Mouse (Mus musculus): ENCODE measurements around the gene Grk3.

The Grk3 gene

DNA sequence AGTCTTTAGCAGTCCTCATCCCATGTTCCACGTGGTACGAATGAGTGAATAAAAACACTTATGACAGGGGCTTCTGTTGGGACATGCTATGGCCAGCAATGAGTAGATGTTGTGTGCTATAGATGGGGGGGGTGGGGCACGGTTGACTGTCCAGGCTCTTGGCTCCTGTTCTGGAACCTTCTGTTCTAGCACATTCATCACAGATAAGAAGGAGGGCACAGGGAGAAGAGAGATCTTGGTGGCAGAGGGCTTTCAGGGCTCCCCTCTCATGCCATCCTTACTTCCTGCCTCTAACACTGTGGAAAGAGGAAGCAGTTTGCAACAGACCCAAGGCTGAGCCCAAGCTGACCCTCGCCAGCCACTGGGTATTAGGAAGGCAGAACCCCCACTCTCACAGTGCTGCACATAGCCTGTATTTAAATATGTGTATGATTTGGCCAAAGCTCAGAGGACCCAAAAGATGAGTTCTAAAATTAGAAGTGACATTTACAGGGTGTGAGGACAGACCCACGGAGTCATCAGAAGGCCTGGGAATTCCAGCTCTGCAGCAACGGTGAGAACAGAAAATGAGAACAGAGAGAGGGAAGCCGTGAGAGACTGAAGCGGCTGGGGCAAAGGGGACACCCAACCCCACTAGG is 6.3 kb downstream of the Grk3 start:
- DNase-seq (ENCODE audit: low spot score) = no peak

DNA sequence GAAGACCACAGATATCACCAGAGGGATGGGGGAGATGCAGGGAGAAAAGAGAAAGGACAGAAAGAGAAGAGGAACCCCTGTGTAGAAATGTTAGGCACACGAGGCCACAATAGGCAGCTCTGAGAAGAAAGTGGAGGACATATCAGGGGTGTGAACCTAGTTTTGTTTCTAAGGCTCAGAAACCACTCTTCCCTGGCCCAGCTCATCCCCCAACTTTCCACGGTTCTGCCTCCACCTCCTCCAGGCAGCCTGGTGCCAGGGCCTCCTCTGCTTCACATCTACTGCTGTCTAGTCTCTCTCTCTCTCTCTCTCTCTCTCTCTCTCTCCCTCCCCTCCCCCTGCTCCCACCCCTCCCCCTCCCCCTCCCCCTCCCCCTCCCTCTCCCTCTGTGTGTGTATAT is 7.1 kb downstream of the Grk3 start:
- no peak for DNase-seq (ENCODE audit: low spot score)

DNA sequence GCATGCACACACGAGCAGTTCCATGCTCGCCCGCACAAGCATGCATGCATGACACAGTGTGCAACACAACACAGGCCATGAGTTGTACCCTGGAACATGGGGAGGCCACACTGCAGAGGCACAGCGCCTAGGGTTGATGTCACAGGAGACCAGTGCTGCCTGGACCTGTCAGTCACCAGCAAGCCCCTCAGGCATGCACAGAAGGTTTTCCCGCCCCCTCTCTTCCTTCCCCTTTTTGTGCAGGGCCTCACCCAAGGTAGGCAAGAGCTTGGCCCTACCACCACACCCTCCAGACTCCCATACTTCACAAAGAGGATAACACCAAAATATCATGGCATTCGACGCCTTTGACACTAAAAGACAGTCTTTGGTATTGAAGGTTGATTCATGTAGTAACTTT is 8.6 kb downstream of the Grk3 start:
- no peak for DNase-seq (ENCODE audit: low spot score)

DNA sequence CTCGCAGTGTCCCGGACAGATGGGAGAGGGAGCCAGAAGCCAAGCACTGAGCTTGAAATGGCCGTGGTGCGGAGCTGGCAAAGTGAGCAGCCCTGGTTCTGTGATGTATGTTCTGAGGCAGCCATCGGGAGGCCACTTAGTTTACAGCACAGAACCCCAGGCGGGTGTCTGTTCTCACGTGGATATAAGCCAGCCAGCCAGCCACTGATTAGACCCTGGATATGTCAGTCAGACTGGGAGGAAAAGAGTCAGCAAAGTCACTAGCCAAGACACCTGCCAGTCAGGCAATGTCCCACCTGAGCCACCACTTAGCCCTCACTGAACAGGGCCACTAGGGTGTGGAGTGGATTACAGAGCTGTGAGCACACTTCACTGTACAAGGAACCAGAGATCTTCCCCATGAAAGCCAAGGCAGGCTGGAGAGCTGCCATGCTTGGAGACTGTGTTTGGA is 9.6 kb downstream of the Grk3 start:
- no peak for DNase-seq (ENCODE audit: low spot score)

DNA sequence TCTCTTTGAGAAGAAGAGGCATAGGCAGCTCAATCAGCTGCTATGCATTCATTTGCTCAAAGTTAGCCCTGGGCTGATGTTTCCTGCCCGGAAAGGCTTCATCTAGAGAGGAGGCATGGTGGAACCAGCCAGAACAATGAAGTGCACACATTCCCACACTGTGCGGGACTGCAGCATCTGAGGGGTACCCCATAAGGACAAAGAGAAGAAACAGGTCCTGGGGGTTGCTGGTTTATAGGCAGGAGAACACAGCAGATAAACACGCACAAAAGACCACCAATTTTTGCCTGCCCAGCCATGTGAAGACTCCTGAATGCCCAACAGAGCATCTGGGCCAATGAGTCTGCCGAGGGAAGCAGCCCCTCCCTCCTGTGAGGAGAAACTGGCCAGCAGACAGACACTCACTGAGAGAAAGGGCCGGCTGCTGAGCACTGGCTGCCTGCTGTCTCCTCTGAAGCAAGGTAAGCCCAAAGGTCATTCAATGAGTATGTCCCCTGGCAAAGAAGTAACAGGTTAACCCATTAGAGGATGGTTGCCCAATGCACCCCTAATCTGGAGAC is 12.7 kb downstream of the Grk3 start:
- no peak for DNase-seq (ENCODE audit: low spot score)

DNA sequence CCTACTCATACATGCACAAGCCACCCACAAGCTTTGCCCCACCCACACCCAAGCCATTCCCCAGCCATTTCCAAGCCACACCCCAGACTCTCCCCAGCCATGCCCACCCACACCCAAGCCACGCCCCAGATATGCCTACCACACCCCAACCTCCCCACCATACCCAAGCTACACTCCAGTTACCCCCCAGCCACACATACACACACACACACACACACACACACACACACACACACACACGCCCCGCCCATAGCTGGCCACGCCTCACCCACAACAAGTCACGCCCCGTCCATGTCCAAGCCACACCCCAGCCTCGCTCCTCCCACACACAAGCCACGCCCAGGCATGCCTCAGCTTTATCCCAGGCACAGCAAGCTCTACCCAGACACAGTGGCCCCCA is 16.4 kb downstream of the Grk3 start:
- no peak for DNase-seq (ENCODE audit: low spot score)

DNA sequence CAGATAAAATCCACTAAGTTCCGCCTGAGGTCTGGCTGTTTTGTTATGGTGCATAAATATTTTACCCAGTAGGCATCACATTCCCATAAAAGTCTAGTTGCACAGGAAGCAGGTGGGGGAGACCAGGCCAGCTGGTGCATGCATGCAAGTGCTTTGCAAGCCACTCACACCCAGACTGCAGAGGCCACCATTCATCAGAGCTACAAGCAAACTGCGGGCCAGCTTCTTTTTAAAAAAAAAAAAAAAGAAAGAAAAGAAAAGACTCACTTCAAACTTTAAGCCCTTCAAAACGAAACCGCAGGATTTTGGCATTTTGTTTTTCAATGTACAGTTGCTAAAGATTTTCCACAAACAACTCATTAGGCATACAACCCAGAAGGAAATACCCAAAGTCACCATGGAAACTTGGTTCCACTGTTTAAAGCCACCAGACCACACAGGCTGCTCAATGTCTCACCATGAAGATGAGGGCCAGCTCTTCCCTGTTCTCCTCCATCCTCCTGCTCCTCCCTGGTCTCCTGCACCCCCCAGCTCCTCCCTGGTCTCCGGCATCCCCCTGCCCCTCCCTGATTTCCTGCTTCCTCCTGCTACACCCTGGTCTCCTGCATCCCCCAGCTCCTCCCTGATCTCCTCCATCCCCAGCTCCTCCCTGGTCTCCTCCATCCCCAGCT is 17.9 kb downstream of the Grk3 start:
- DNase-seq (ENCODE audit: low spot score) = no peak

DNA sequence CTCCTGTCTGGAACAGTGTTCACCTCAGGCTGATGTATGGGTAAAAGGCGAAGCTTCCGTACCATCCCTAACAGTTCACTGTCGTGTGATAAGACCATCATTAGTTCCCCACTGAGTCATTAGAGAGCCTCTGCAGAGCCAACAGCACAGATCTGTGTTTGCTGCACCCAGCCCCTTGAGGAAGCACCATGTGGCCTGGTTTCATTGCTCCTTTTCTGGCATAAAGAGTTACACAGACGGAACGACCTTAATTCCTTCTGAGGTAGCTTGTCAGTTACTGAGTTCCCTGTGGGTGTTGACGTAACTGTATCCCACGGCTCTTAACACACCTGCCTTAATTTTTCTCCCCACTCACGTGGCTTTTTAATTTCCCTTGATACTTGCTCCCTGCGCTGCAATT is 24.3 kb downstream of the Grk3 start:
- no peak for DNase-seq (ENCODE audit: low spot score)

DNA sequence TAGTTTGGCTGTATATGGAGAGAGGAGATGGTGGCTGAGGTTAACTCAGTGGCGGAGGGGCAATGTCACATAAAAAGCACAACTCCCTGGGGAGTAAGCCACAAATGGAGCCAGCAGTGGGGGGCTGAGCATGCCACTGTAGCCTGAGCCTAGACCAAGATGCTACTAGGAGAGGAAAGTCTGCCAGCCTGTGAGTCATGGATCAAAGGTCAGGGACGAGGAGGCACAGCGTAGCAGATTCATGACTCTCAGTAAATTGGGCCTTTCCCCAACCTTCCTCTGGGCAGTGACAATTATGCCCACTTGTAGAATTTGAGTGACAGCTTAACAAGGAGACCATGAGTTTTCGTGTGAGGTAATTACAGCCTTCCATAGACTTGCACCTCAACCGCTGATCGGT is 33.7 kb downstream of the Grk3 start:
- peak; percentile 33 for DNase-seq (ENCODE audit: low spot score)

DNA sequence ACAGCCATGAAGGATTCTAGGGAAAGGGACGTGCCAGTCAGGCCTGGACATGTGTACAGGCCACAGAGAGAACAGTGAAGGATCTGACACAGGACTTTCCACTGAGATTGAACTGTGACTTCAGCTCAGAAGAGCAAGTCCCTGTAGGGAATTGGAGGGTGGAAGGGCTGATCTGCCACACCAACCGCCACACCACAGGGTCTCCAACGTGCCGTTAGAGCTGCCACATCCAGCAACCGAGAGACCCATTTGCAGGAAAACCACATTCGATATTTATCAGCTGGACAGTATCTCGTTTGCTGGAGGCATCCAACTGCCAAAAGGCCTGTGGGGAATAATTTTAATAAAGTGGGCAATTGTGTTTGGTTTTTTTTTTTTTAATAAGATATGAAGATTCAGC is 35.9 kb downstream of the Grk3 start:
- no peak for DNase-seq (ENCODE audit: low spot score)

DNA sequence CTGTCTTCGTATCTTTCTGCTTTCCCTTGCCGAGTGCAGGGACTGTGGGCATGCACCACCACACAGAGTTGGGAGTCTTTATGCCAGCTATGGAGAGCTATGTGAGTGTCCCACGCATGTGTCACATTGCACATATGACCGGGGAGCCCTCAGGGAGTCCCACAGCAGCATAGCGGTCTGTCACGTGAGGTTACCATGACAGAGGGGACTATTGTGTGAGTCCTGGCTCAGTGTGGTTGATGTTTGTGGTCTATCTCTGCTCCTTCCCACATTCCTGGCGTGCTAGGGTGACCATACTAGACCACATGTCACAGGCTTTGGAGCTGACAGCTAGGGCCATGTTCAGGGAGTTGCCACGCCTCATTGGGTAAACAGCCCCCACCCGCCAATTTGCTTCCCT is 36.4 kb downstream of the Grk3 start:
- no peak for DNase-seq (ENCODE audit: low spot score)

DNA sequence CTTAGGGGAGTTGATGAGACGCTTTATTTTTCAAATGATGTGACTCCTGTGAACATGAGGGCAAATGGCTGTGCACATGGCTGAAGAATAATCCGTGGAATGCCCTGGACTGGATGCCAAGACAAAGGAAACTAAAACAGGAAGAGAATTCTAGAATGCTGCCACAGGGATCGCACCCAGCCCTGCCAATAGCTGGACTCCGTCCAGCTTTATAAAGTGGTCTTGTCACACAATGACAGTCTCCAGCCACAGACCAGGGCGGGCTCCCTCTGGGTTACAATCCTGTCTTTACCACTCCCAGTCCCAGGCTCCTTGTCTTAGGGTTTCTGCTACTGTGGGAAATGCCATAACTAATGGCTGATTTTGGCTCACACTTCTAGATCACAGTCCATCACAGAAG is 38.5 kb downstream of the Grk3 start:
- no peak for DNase-seq (ENCODE audit: low spot score)

DNA sequence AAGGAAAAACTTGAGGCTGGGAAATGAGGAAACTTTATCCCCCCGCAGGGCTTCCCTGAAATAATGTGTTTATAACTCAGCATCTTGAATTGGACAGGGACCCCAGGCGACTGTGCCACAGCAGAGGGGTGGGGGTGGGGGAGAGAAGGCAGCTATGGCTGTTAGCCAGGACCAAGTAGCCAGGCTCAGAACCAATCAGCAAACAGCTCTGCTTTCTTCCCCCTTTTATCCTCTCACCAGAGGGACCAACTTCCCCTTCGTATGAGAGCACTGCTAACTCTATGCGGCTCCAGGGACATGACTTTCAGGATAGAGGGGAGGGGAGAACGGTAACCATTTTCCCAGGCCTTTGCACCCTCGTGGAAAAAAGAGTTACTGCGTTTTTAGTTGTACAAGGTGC is 42.0 kb downstream of the Grk3 start:
- no peak for DNase-seq (ENCODE audit: low spot score)

DNA sequence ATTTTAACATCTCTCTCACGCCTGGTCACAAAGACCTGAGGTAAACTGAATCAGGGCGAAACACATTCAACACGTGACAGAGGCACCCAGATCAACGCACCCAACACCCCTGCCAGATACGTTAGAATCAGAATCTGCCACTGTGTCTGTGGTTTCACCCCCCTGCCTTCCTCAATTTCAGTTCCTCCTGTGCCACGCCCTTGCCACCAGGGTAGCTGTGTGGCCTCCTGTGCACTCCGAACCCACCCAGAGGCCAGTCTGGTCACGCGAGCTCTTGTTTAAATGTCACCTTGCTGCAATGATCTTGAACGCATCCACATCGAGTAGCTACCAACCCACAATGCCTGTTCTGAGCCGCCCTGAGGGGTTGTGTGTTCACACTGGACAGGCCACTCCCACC is 43.3 kb downstream of the Grk3 start:
- DNase-seq (ENCODE audit: low spot score) = no peak

DNA sequence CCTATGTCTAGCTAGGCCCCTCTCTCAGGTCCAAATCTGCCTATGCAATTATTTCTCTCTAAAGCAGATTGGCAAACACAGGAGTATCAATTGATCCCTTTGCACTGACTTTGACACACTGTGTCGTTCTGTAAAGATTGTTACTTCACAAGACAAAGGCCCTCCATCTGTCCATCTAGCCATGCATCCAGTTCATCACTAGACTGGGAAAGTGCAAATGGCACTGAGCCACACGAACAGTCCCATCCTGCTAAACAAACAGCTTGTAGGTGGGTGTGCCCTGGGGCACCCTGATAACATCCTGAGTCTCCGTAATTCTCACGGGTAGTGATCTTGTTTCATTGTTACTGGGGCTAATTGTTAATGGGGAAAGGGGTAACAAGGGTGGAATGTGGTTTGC is 52.1 kb downstream of the Grk3 start:
- no peak for DNase-seq (ENCODE audit: low spot score)

DNA sequence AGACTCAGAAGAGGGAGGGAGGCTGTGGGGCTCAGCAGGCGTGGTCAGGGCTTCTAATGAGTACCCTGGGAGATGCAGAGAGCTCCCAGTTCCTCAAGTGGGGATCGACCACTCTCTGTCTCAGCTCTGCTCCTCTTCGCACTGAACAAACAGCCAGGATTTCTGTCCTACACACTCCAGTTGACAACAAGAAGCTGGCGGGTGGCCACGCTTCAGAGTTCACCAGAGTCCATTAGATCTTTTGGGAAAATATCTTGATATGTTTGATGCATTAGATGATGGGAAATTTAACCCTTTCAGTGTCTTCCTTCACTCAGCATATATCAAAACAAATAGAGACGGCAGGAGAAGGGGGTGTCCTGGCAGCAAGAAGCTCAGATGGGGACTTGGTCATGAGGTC is 53.4 kb downstream of the Grk3 start:
- DNase-seq (ENCODE audit: low spot score) = no peak

DNA sequence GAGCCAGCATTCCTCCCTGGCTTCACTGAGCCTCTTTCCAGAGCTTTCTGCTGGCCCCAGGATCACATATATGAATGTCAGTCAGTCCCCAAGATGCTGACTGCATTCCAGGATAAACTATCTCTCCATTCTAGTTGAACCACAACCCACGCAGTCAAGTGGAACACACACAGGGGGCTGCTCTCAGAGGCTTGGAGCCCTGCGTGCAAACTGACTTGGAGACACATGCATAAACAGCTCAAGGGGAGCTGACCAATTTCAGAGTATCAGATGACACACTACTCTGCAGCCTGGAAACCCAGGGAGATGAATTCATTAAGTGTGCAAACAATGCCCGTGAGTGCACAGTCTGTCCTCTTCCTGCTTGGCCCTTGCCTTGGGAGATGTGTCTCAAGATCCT is 54.7 kb downstream of the Grk3 start:
- DNase-seq (ENCODE audit: low spot score) = peak; percentile 58

DNA sequence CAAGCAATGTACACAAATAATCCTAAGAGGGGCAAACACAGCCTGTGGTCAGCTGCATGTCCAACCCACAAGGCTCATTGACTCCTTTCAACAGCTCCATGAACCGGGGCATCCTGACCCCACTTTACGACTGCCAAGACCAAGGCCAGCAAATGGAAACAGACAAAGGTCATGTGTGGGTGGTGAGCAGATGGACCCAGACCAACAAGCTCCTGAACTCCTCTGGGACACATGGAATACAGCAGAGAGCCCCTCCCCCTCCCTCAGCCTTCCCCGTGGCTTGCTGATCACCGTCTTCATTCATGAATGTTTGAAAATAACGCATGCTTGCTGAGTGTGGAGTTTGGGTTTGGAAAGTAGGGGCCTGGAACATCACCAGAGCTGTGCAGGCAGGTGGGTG is 57.3 kb downstream of the Grk3 start:
- DNase-seq (ENCODE audit: low spot score) = peak; percentile 13

DNA sequence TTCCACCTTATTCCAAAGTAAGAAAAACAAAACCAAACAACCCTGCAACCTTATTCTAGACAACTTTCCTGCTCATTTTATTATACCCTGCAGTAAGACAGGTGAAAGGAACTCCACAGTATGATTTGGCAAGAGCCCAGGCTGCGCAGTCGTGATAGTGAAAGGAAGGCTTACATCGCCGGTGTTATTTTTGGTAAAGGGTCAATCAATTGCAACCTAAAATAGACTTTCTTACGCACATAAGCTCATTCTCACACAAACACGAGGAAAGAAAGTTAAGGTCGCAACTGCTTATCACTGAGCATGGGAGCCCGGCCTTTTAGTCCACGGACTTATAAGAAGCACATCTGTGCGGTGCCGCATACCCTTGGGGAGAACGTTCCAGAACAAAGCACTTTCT is 58.8 kb downstream of the Grk3 start:
- no peak for DNase-seq (ENCODE audit: low spot score)

DNA sequence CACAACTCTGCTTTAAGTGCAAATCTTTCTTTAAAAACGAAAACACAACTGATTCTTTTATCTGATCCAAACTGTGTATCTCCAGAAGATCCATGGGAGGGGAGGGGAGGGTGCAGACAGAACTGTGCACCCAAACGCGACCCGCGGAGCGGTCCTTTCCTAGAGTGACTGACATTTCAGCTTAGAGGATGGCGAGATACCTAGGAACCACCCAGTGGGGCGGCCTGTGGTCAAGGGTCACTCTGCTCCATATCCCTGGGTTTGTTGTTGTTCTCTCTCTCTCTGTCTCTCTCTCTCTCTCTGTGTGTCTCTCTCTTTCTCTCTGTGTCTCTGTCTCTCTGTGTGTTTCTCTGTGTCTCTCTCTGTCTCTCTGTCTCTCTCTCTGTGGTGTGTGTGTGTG is 59.2 kb downstream of the Grk3 start:
- DNase-seq (ENCODE audit: low spot score) = no peak

DNA sequence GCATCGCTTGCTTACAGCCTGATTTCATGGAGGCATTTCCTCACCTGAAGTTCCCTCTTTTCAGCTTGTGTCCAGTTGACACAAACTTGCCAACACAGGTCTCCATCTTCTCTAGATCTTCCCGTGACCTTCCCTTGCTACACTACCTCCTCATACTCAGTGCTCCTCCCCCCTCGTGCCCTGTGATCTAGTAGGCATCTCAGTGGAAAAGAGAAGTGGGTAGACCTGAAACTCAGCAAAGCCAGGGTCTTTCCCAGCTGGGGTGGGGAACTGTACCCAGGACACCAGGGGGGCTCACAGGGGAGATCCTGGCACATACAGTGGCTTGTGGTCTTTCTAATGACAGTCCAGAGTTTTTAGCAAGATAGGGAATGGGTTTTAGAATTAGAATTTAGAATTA is 64.7 kb downstream of the Grk3 start:
- DNase-seq (ENCODE audit: low spot score) = no peak

DNA sequence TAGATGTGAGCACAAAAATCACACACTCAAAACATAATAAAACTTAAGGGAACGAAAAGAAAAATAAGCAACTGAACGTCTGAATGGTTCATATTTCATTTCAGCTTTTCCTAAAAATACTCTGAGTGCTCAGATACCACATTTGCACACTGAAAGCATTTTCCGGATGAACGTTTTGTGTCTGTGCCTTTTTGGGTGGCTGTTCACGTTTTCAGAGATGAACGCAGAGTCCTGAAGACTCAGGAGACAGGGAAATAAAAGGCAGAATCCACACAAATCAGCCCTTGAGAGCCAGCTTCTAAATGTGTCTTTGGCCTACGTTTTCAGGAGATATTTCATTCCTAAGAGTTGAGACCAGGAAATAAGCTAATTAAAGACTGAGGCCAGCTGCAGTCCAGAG is 69.7 kb downstream of the Grk3 start:
- no peak for DNase-seq (ENCODE audit: low spot score)

DNA sequence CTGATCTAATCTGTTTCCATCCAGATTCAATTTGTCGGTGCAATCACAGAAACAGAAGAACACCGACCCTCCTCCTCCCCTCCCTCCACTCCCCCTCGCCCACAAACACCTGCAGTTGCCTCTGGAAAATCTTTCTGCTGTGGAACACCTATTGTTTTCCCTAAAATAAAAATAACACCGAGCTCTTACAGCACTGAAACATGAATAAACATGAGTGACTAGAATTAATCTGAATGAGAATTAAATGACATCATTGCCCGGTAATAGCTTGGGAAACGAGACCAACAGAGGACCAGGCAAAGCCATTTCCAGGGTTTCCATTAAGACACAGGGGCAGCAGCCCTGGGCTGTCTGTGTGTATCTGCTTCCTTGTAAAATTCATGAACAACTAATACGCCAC is 73.3 kb downstream of the Grk3 start:
- DNase-seq (ENCODE audit: low spot score) = no peak

DNA sequence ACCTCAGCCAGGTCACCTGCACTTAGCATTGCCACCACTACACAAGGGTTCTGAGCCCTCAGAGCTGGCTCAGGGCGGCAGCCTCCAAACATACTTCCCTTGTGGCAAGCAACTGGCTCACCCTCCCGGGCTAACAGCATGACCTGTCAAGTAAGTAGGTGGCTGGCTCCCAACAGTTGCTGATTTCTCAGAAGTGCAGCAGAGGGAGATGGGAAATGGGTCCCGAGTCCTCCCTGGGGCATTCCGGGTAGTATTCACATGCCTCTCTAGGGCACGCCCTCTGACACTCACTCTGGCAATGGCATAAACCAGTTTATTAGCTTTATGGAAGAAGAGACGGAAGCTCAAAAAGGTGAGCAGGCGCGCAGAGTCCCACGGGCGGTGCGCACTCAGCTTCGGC is 74.6 kb downstream of the Grk3 start:
- DNase-seq (ENCODE audit: low spot score) = no peak

All from embryo, embryonic 10 days (tissue).